Mouse (Mus musculus) kidney, postnatal 0 days (tissue): ENCODE measurements at regions not wholly inside any gene's neighbourhood (a gene's known extent, or its start where the extent isn't known, plus 50 kb on each side); places are given as distances from the start of the nearest gene placed in this dataset.

Experiments used
- ATAC-seq: fragments of 200-750 bp; cut with Nextera tagmentation; replicated peaks from 2 replicates; pipeline ENCODE4 v1.8.0; 2017; ENCODE audit warnings: low read depth, moderate number of reproducible peaks, moderate TSS enrichment, moderate library complexity; ENCODE audit not compliant: low FRiP score
- DNase-seq: peaks from one replicate; pipeline ENCODE4 v3.0.0-alpha.2; 2016; ENCODE audit warnings: low spot score
- H3K27ac ChIP-seq: fragments of 300-500 bp; sonication (generic); 2 replicates; pipeline ENCODE4 v1.5.1; 2014; ENCODE audit warnings: mild to moderate bottlenecking
- H3K27me3 ChIP-seq: fragments of 300-500 bp; sonication (generic); 2 replicates; pipeline ENCODE4 v1.6.1; 2014; ENCODE audit warnings: low read length, mixed read lengths; ENCODE audit not compliant: insufficient read depth
- H3K36me3 ChIP-seq: fragments of 300-500 bp; sonication (generic); 2 replicates; pipeline ENCODE4 v1.6.1; 2014; ENCODE audit warnings: low read length, mixed read lengths; ENCODE audit not compliant: insufficient read depth
- H3K4me1 ChIP-seq: fragments of 300-500 bp; sonication (generic); replicated peaks from 2 replicates; pipeline ENCODE4 v1.6.1; 2014; ENCODE audit warnings: antibody characterized with exemption, low read length, mixed read lengths; ENCODE audit not compliant: insufficient read depth
- H3K4me2 ChIP-seq: fragments of 300-500 bp; sonication (generic); 2 replicates; pipeline ENCODE4 v1.6.1; 2014; ENCODE audit warnings: mild to moderate bottlenecking, low read length, moderate library complexity, mixed read lengths
- H3K4me3 ChIP-seq: fragments of 300-500 bp; sonication (generic); replicated peaks from 2 replicates; pipeline ENCODE4 v1.5.1; 2014; ENCODE audit warnings: low read depth, low read length
- H3K9ac ChIP-seq: fragments of 300-500 bp; sonication (generic); 2 replicates; pipeline ENCODE4 v1.6.1; 2014; ENCODE audit warnings: low read depth, low read length
- H3K9me3 ChIP-seq: fragments of 300-500 bp; sonication (generic); replicated peaks from 2 replicates; pipeline ENCODE4 v1.6.1; 2016; ENCODE audit warnings: low read length, inconsistent platforms, mixed read lengths
- CTCF ChIP-seq: IDR thresholded peaks from 2 replicates; pipeline ENCODE4 v1.5.1; 2016; ENCODE audit warnings: antibody characterized with exemption, low read depth, mild to moderate bottlenecking, moderate library complexity
- WGBS: fragments of 180-500 bp; shearing (Covaris S2); extraction: QIAGEN DNeasy Blood & Tissue Kit; methylation state at CpG from one replicate; pipeline ENCODE4 v1.1.7; 2014; 5-methylcytosine and 5-hydroxymethylcytosine counted together

GRCm38 (mm10) chr8:100702365-100702764, 1286.1 kb upstream of the Cdh8 start:
- Histone ChIP-seq H3K36me3 (no peaks in the 10 kb centered on the region), H3K4me1 (no peaks in the 10 kb centered on the region), H3K4me2 (no peak overlapping the region), H3K9me3 (no peaks in the 10 kb centered on the region), H3K4me3 (no peak overlapping the region), H3K9ac (no peak overlapping the region), H3K27ac (no peak overlapping the region), H3K27me3 (no peaks in the 10 kb centered on the region)
- WGBS: 72% methylated on average over 2 of the region's 2 CpGs
- DNase-seq: no peak
- no peak for TF ChIP-seq CTCF
- no peak for ATAC-seq

DNA sequence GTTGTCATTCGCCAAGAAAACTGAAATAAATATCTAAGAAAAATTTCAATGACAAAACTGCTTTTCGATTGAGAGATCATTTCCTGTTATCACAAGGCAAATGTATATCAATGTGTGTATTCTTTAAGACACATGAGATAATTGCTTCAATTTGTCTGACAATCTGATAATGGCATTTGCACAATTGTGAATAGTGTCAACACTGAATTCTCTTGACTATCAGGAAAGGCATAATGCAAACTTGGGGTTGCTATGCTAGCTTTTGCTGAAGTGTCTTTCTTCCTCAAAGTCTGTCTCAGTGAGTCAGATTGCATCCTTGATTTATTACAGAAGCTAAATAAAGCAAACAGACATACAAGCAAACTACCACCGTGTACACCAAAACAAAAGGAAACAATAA, 1278.8 kb upstream of the Cdh8 start:
- 81% methylated on average over 3 of the region's 3 CpGs for WGBS
- TF ChIP-seq CTCF: no peak
- DNase-seq: no peak

DNA sequence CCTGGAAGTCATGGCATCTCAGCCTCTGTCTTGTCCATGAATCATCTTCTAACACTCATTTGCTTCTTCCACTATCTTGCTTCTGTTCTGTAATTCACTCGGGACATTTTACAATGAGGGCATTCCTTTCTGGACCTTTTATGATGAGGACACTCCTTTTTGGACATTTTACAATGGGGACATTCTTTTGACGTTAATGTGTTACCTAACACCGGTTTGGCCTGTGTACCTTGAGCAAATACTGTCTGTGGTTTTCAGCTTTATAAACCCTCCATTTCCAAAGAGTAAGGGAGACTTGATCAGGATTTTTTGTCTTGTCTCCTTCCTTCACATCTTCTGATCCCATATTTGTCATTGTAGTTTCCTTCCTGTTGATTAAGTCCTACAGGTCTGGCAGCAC, 1262.3 kb upstream of the Cdh8 start:
- Histone ChIP-seq H3K9me3 (no peaks in the 10 kb centered on the region), H3K27ac (no peak overlapping the region), H3K4me1 (no peaks in the 10 kb centered on the region), H3K27me3 (no peaks in the 10 kb centered on the region), H3K9ac (no peak overlapping the region), H3K4me2 (no peak overlapping the region), H3K36me3 (no peaks in the 10 kb centered on the region), H3K4me3 (no peak overlapping the region)
- ATAC-seq: no peak
- DNase-seq: no peak
- no peak for TF ChIP-seq CTCF
- WGBS: 70% methylated on average over 3 of the region's 3 CpGs

More for the DNA sequence above, 1278.8 kb upstream of the Cdh8 start:
- no peak for ATAC-seq
- Histone ChIP-seq H3K4me2 (no peak overlapping the region), H3K36me3 (no peaks in the 10 kb centered on the region), H3K4me1 (no peaks in the 10 kb centered on the region), H3K4me3 (no peak overlapping the region), H3K9ac (no peak overlapping the region), H3K9me3 (no peaks in the 10 kb centered on the region), H3K27me3 (no peaks in the 10 kb centered on the region), H3K27ac (no peak overlapping the region)
